17 mouse cellular contexts compared by ENCODE assay signal in the genomic region with DNA sequence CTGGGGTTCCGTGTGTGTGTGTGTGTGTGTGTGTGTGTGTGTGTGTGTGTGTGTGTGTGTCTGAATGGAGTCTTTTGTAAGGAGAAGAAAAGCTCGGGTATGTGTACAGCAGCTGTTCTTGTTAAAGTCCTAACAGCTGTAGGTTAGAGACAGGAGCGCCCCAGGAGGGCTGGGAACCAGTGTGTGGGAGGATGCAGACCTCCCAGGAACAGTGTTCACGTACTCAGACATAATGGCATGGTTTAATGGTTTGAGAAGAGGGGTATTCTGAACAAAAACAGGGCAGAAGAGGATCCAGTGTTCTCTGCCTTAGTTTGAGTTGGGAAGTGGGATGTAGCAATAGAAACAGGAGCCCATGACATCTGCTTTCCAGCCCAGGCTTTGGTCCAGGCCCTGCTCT. TPM values are rescaled to one million over a fixed set of nuclear protein-coding genes. Genes with fewer than 3 reads are reported as not detected.
DNase-seq lines count a peak whose midpoint lies in the region; ATAC-seq and TF ChIP-seq lines count a peak whose summit lies in the region.
"Had no signal": no experiment of that assay in that cellular context is flagged by ENCODE, and none has a peak within 500 bp of the region (broad histone marks: within the 10 kb centered on the region; RNA-seq: fewer than 3 reads in every experiment).

No protein-coding gene starts in this region.

- peak; percentile 29 for DNase-seq in kidney, postnatal 0 days (ENCODE audit: low spot score)
- no peak for DNase-seq in kidney, postnatal 4 days
- peak; percentile 21 for DNase-seq in Muller cell, postnatal 12 days (ENCODE audit: inconsistent ontology term)
- peak; percentile 13 for DNase-seq in embryonic facial prominence, embryonic 10.5 days (ENCODE audit: low spot score)
- DNase-seq in spleen, postnatal 36 days (ENCODE audit: low spot score in 2 of 2): no peak
- DNase-seq in frontal cortex, postnatal 10 days (ENCODE audit: low spot score in 2 of 2): no peak
- DNase-seq: cerebellum, adult 11 months; heart, postnatal 36 days; kidney, adult 18-20 months; lung, embryonic 14.5 days; midbrain, embryonic 14.5 days; right cerebral cortex, postnatal 4 days; thymus, adult 18-20 months had no signal

- 42% methylated on average over 4 of the region's 4 CpGs for WGBS in kidney, postnatal 0 days
- 61% methylated on average over 4 of the region's 4 CpGs for WGBS in embryonic facial prominence, embryonic 10.5 days
- 46% methylated on average over 4 of the region's 4 CpGs for WGBS in limb, embryonic 15.5 days

- no peak overlapping the region for H3K4me3 ChIP-seq in kidney, postnatal 0 days (replicated peaks; ENCODE audit: low read depth, low read length)
- no peak overlapping the region for H3K4me3 ChIP-seq in embryonic facial prominence, embryonic 10.5 days
- no peak overlapping the region for H3K4me3 ChIP-seq in limb, embryonic 15.5 days
- H3K4me3 ChIP-seq: heart, embryonic 12.5 days had no signal

- H3K4me2 ChIP-seq in kidney, postnatal 0 days (ENCODE audit: low read length): no peak overlapping the region
- H3K4me2 ChIP-seq in limb, embryonic 15.5 days: no peak overlapping the region
- H3K4me2 ChIP-seq: heart, embryonic 12.5 days; liver, embryonic 11.5 days; lung, embryonic 14.5 days had no signal

- H3K27me3 ChIP-seq in kidney, postnatal 0 days (ENCODE audit: insufficient read depth, low read length): no peaks in the 10 kb centered on the region
- H3K27me3 ChIP-seq in embryonic facial prominence, embryonic 10.5 days (replicated peaks; ENCODE audit: low read depth, poor library complexity, severe bottlenecking): no peaks in the 10 kb centered on the region
- no peaks in the 10 kb centered on the region for H3K27me3 ChIP-seq in limb, embryonic 15.5 days
- H3K27me3 ChIP-seq: heart, embryonic 12.5 days had no signal

- H3K9me3 ChIP-seq in kidney, postnatal 0 days (replicated peaks; ENCODE audit: low read length): no peaks in the 10 kb centered on the region
- 0 out of 2 replicates have a peak, but pooled peaks cover 3% of the 10 kb centered on the region for H3K9me3 ChIP-seq in embryonic facial prominence, embryonic 10.5 days
- H3K9me3 ChIP-seq in limb, embryonic 15.5 days: no peaks in the 10 kb centered on the region

- peaks cover 25% of the 10 kb centered on the region; the same call in 1 of the 2 replicates for H3K36me3 ChIP-seq in kidney, postnatal 0 days (ENCODE audit: insufficient read depth, low read length)
- peaks cover 50% of the 10 kb centered on the region for H3K36me3 ChIP-seq in embryonic facial prominence, embryonic 10.5 days (replicated peaks)
- H3K36me3 ChIP-seq in limb, embryonic 15.5 days: peaks cover 27% of the 10 kb centered on the region

- H3K27ac ChIP-seq in kidney, postnatal 0 days: no peak overlapping the region
- H3K27ac ChIP-seq in embryonic facial prominence, embryonic 10.5 days (replicated peaks): no peak overlapping the region
- peak overlapping the region; percentile 43 for H3K27ac ChIP-seq in limb, embryonic 15.5 days

- TF ChIP-seq CTCF in kidney, postnatal 0 days (IDR thresholded peaks at IDR 0.05; ENCODE audit: low read depth): no peak

- no peak overlapping the region for H3K9ac ChIP-seq in kidney, postnatal 0 days (ENCODE audit: low read depth, low read length)
- H3K9ac ChIP-seq in limb, embryonic 15.5 days: no peak overlapping the region
- H3K9ac ChIP-seq: heart, embryonic 12.5 days; lung, embryonic 14.5 days had no signal

- no peaks in the 10 kb centered on the region for H3K4me1 ChIP-seq in kidney, postnatal 0 days (replicated peaks; ENCODE audit: insufficient read depth, low read length)
- peaks cover 11% of the 10 kb centered on the region; the same call in 1 of the 2 replicates for H3K4me1 ChIP-seq in embryonic facial prominence, embryonic 10.5 days
- peaks cover 5% of the 10 kb centered on the region for H3K4me1 ChIP-seq in limb, embryonic 15.5 days

- ATAC-seq in kidney, postnatal 0 days (replicated peaks; ENCODE audit: low FRiP score, low read depth): no peak
- no peak for ATAC-seq in limb, embryonic 15.5 days (ENCODE audit: insufficient number of reproducible peaks, low FRiP score, low TSS enrichment, low read depth)
- ATAC-seq: CD4-positive, CD25-positive, alpha-beta regulatory T cell, adult 4 months had no signal

RNA-seq across cellular contexts. Expression of a gene that starts 4.7 kb away (rescaled TPM):
- 13.4 and 14.4 TPM in 2 replicates for polyA plus RNA-seq in kidney, postnatal 0 days (2015; fragmentation: Nextera tagmentation; extraction: Ambion mirVana)
- polyA plus RNA-seq in embryonic facial prominence, embryonic 10.5 days (2016; fragmentation: Nextera tagmentation; extraction: Ambion mirVana): 16.4 and 18.2 TPM in 2 replicates
- 11.1 and 11.6 TPM in 2 replicates for polyA plus RNA-seq in limb, embryonic 15.5 days (2015; fragmentation: Nextera tagmentation; extraction: Ambion mirVana)

RNA-seq across cellular contexts. Expression of a gene that starts 31.4 kb away (rescaled TPM):
- polyA plus RNA-seq in kidney, postnatal 0 days (2015; fragmentation: Nextera tagmentation; extraction: Ambion mirVana): 20.9 and 23.5 TPM in 2 replicates
- polyA plus RNA-seq in embryonic facial prominence, embryonic 10.5 days (2016; fragmentation: Nextera tagmentation; extraction: Ambion mirVana): 48.7 and 51.5 TPM in 2 replicates
- 43.0 and 43.4 TPM in 2 replicates for polyA plus RNA-seq in limb, embryonic 15.5 days (2015; fragmentation: Nextera tagmentation; extraction: Ambion mirVana)

Comparison
In these comparisons a context has a peak if more than half of its experiments do, and no peak if none do; other contexts are left out.
1. DNase-seq: peak in kidney, postnatal 0 days (single experiment), Muller cell, postnatal 12 days (single experiment) and embryonic facial prominence, embryonic 10.5 days (single experiment); none in kidney, postnatal 4 days (0 of 2), spleen, postnatal 36 days (0 of 2) and frontal cortex, postnatal 10 days (0 of 2).